Mouse (Mus musculus) forebrain, embryonic 10.5 days (tissue): ENCODE data around the gene Xpc. TPM values are rescaled to one million over a fixed set of nuclear protein-coding genes. Genes with fewer than 3 reads are reported as not detected.

Experiments used
- DNase-seq: peaks from one replicate; pipeline ENCODE4 v3.0.0-alpha.2; 2017; ENCODE audit warnings: low spot score; ENCODE audit errors: extremely low spot score
- H3K27ac ChIP-seq: fragments of 300-500 bp; sonication (generic); 2 replicates; pipeline ENCODE4 v1.5.1; 2016; ENCODE audit warnings: mild to moderate bottlenecking
- H3K27me3 ChIP-seq: fragments of 300-500 bp; sonication (generic); 2 replicates; pipeline ENCODE4 v1.6.1; 2016; ENCODE audit warnings: mild to moderate bottlenecking; ENCODE audit not compliant: poor library complexity, severe bottlenecking
- H3K36me3 ChIP-seq: fragments of 300-500 bp; sonication (generic); replicated peaks from 2 replicates; pipeline ENCODE4 v1.6.1; 2016; ENCODE audit warnings: mild to moderate bottlenecking, moderate library complexity
- H3K4me1 ChIP-seq: fragments of 300-500 bp; sonication (generic); 2 replicates; pipeline ENCODE4 v1.6.1; 2016
- H3K4me3 ChIP-seq: fragments of 300-500 bp; sonication (generic); 2 replicates; pipeline ENCODE4 v1.5.1; 2016; ENCODE audit warnings: mild to moderate bottlenecking, moderate library complexity
- H3K9me3 ChIP-seq: fragments of 300-500 bp; sonication (generic); 2 replicates; pipeline ENCODE4 v1.6.1; 2016; ENCODE audit warnings: mild to moderate bottlenecking, moderate library complexity
- WGBS: fragments of 180-500 bp; shearing (Covaris S2); methylation state at CpG from one replicate; pipeline ENCODE4 v1.1.7; 2016; 5-methylcytosine and 5-hydroxymethylcytosine counted together
- polyA plus RNA-seq: library from polyadenylated mRNA; unstranded; fragments of >200 nt; fragmentation: Nextera tagmentation; extraction: Ambion mirVana; gene quantifications from 2 replicates; pipeline ENCODE4 v1.2.1, GENCODE M21; 2016

Xpc gene
- polyA plus RNA-seq, 1 experiment from 2014 or later: 23.2 TPM

DNA sequence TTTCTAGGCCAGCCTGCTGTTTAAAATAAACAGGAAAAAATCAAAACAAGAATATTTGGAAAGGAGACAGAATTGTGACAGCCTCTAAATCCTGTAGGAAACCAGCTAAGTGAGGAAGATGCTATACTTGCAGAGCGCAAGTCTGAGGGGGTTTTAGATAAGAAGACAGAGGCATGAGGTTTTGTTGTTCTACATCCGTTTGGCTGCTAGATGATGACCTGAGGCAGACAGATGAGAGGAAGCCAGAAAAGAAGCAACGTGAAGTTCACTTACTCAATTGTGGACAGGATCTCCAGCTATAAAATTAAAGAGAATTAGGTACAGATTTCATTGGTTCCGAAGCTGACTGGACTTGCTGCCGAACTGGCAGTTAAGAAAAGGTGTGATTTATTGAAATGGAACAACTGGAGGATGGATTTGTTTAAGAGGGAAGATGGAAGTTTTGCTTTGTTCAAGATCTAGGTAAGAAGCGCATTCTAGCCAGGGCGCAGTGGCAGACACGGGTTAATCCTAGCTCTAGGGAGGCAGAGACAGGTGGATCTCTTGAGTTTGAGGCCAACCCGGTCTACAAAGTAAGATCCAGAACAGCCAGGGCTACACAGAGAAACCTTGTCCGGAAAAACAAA is 838 bp downstream of the Xpc start:
- H3K27ac ChIP-seq: peak overlapping the region; percentile 95
- no peaks in the 10 kb centered on the region for H3K27me3 ChIP-seq
- H3K9me3 ChIP-seq: no peaks in the 10 kb centered on the region
- H3K4me3 ChIP-seq: peak overlapping the region; percentile 94
- peaks cover 45% of the 10 kb centered on the region for H3K36me3 ChIP-seq
- no peak for DNase-seq
- peaks cover 28% of the 10 kb centered on the region for H3K4me1 ChIP-seq
- WGBS: 35% methylated on average over 10 of the region's 10 CpGs

DNA sequence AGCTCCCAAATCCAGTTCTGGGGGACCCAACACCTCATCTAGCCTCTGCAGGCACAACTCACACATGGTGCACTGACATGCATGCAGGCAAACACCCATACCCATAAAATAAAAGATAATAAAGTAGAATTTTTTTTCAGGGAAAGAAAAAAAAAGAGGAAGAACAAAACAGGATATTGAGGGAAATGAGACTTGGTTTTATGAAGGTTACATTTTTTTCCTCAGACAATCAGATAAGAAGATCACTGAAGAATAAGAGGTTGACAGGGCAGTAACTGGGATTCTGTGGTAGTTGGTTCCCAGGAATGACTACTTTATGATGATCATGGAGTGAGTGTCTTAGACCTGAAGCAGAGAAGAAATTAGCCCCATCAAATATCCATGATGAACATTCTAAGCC is 1.6 kb downstream of the Xpc start:
- H3K27ac ChIP-seq: no peak overlapping the region
- peaks cover 42% of the 10 kb centered on the region for H3K36me3 ChIP-seq
- no peaks in the 10 kb centered on the region for H3K9me3 ChIP-seq
- no peaks in the 10 kb centered on the region for H3K27me3 ChIP-seq
- H3K4me1 ChIP-seq: peaks cover 28% of the 10 kb centered on the region
- DNase-seq: no peak
- peak overlapping the region; percentile 94; the same call in 1 of the 2 replicates for H3K4me3 ChIP-seq

DNA sequence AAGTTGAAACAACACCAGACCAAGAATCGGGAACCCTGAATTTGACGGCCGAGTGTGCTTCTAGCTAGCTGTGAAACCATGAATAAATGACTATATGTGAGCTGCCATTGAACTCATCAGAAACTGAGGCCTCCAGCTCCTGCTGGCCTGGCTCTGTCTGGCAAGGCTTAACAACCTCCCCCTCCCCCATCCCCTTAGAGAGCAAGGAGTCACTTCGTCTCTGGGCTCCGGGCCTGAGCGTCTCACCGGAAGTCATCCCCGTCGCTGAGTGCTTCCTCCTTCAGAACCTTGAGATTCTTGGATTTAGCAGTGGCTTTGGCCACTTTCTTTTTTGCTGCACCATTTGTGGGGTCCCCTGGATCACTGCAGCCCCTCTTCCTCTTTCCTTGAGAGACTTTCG is 5.5 kb downstream of the Xpc start:
- H3K9me3 ChIP-seq: no peaks in the 10 kb centered on the region
- H3K27me3 ChIP-seq: no peaks in the 10 kb centered on the region
- peaks cover 16% of the 10 kb centered on the region for H3K4me1 ChIP-seq
- H3K4me3 ChIP-seq: no peak overlapping the region
- no peak overlapping the region for H3K27ac ChIP-seq
- H3K36me3 ChIP-seq: peaks cover 61% of the 10 kb centered on the region
- DNase-seq: no peak
- 85% methylated on average over 10 of the region's 10 CpGs for WGBS

DNA sequence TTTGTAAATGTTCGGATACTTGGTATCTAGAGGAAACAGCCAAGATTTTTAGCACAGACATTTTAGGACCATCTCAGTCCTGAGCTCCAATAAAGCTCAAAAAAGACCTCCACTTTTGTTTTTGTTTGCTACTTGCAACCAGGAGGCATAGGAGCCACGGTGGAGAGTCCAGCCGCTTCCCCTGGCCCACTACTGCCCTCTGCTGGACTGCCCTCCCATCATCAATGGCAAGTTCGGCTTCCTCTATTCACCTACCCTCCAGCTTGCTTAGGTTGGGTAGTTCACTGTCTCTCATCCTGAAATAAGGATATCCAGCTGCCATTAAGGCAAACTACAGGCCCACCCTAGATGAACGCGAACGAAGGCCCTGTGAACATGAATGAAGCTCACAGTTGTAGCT is 6.4 kb downstream of the Xpc start:
- peaks cover 70% of the 10 kb centered on the region for H3K36me3 ChIP-seq
- 47% methylated on average over 7 of the region's 7 CpGs for WGBS
- DNase-seq: peak; percentile 58
- no peaks in the 10 kb centered on the region for H3K27me3 ChIP-seq
- H3K9me3 ChIP-seq: no peaks in the 10 kb centered on the region
- no peak overlapping the region for H3K4me3 ChIP-seq
- H3K27ac ChIP-seq: no peak overlapping the region
- H3K4me1 ChIP-seq: peaks cover 7% of the 10 kb centered on the region

DNA sequence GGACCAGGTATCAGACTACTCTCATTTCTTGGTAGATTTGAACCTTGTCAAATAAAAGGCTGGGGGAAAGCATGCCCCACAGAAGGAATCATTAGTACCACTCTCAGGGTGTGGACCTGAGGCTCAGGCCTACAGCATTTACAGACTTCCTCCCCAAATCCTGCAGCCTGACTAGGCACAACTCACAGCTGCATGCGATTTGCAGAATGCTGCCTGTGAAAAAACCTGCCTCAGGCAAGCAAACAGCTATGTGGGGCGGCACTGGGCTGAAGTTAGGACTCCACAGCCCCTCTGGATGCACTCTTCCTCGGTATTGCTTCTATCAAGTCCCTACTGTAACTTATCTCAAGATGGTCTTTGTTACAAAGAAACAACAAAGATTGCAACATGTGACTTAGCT is 7.6 kb downstream of the Xpc start:
- 76% methylated on average over 3 of the region's 3 CpGs for WGBS
- DNase-seq: no peak
- Histone ChIP-seq H3K27ac (no peak overlapping the region), H3K9me3 (no peaks in the 10 kb centered on the region), H3K4me1 (no peaks in the 10 kb centered on the region), H3K4me3 (no peak overlapping the region), H3K27me3 (no peaks in the 10 kb centered on the region), H3K36me3 (peaks cover 81% of the 10 kb centered on the region)

DNA sequence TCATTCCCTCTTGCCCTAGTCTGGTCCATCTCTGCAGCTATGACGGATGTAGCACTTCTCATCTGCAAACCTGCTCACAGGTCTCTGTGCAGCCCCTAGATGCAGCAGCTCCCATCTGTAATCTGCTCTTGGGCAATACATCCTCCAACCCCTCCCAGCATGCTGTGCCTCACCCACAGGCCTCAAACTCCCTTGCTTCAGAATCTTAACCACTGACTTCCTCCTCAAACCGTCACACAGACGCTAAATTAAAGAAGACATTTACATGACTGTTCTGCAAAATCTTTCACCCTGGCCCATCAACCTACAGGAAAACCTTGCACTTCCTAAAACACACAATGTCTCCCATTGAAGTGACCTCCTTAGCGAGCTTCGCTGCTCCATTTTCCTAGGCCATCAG is 9.7 kb downstream of the Xpc start:
- 94% methylated on average over 5 of the region's 5 CpGs for WGBS

DNA sequence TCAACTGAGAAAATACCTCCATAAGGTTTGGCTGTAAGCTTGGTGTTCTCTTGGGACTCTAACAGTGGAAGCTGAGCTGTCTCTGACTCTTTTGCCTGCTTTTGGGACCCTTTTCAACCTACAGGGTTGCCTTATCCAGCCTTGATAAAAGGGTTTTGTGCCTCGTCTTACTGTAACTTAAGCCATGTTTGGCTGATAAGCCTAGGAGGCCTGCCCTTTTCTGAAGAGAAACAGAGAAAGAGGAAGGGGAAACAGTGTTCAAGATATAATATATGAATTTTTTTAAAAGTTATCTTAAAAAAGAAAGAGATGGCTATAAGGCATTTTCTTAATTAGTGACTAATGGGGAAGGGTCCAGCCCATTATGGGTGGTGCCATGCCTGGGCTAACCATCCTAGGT is 12.4 kb downstream of the Xpc start:
- Histone ChIP-seq H3K27ac (no peak overlapping the region), H3K9me3 (no peaks in the 10 kb centered on the region), H3K36me3 (peaks cover 100% of the 10 kb centered on the region), H3K27me3 (no peaks in the 10 kb centered on the region), H3K4me1 (no peaks in the 10 kb centered on the region), H3K4me3 (no peak overlapping the region)
- no peak for DNase-seq
- WGBS: 84% methylated on average over 1 of the region's 1 CpGs

More for the DNA sequence above, 9.7 kb downstream of the Xpc start:
- Histone ChIP-seq H3K9me3 (no peaks in the 10 kb centered on the region), H3K36me3 (peaks cover 93% of the 10 kb centered on the region), H3K4me1 (no peaks in the 10 kb centered on the region), H3K4me3 (no peak overlapping the region), H3K27me3 (no peaks in the 10 kb centered on the region), H3K27ac (no peak overlapping the region)
- no peak for DNase-seq

DNA sequence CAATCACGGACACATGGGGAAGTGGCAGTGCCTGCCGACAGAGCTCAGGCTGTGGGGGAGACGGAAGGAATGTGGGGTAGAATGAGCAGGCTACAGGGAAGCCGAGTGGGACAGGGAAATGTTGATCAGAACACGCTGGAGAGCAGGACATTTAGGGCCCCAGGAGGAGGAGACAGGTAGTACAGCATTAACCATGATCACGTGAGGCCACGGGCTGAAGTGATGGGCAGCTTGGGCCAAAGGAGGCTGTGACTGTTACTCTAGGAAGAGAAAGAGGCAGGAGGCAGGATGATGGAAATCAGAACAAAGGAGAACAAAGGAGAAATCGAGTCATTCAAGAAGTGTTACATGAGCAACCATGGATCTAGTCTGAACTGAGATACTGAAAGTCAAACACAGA is 21.2 kb downstream of the Xpc start:
- H3K4me3 ChIP-seq: no peak overlapping the region
- 91% methylated on average over 8 of the region's 8 CpGs for WGBS
- no peaks in the 10 kb centered on the region for H3K9me3 ChIP-seq
- H3K4me1 ChIP-seq: peaks cover 6% of the 10 kb centered on the region; the same call in 1 of the 2 replicates
- H3K36me3 ChIP-seq: peaks cover 95% of the 10 kb centered on the region
- no peak for DNase-seq
- no peaks in the 10 kb centered on the region for H3K27me3 ChIP-seq
- no peak overlapping the region for H3K27ac ChIP-seq

DNA sequence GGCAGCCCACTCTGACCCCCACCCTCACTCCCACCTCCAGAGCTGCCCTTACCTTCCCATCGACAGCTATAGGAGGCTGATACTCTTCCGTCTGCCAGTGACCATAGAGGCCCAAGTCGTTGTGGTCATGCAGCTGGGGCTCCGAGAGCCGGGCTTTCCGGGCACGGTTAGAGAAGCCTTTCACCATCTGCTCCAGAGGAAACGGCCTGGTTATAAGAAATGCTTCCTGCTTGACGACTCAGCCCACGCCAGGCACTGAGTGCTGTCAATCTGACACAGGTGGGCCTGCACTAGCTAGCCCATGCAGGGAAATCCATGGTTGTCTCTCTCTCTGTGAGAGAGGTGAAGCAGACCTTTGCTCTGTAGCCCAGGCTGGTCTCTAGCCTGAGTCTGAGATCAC is 22.6 kb downstream of the Xpc start:
- Histone ChIP-seq H3K36me3 (peaks cover 95% of the 10 kb centered on the region), H3K27me3 (no peaks in the 10 kb centered on the region), H3K27ac (no peak overlapping the region), H3K4me3 (no peak overlapping the region), H3K4me1 (peaks cover 6% of the 10 kb centered on the region; the same call in 1 of the 2 replicates), H3K9me3 (no peaks in the 10 kb centered on the region)
- WGBS: 94% methylated on average over 10 of the region's 10 CpGs
- DNase-seq: no peak

DNA sequence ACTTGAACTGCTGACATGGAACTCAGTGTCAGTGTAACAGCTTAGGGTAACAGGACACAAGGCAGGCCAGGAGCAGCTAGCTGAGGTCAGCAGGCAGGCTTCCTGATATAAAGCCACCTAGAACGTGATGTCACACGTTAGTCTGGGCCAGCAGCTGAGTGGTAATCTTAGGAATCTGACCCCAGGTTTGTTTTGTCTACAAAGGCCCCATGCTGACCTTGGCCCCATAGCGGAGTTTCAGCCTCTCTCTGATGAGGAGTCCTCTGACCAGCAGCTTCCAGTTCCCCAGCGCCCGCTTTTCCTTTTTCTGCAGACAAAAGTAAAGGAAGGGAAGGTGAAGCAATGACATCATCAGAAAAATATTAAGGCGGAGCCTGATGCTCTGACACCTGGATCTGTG is 24.7 kb downstream of the Xpc start:
- DNase-seq: no peak
- Histone ChIP-seq H3K9me3 (no peaks in the 10 kb centered on the region), H3K4me3 (no peak overlapping the region), H3K27ac (no peak overlapping the region), H3K36me3 (peaks cover 95% of the 10 kb centered on the region), H3K4me1 (peaks cover 6% of the 10 kb centered on the region; the same call in 1 of the 2 replicates), H3K27me3 (no peaks in the 10 kb centered on the region)
- 80% methylated on average over 6 of the region's 6 CpGs for WGBS

DNA sequence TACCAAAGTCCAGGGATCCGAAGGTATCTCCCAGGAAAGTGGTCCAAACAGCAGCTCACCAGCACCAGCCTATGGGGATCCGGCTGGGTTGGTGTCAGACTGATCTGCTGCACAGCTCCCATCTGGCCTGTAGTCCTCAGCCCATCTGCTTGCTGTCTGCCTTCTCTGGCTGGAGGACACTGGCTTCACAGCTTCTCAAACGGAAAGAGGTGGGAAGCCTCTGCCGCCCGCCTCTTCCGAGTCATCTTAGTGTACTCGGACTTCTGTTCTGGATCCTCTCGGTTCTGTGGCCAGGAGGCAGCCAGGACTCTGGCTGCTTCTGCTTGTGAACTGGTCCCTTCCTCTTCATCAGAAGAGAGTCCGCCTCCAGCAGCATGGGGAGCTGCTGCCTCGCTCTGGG is 25.8 kb downstream of the Xpc start:
- Histone ChIP-seq H3K27me3 (no peaks in the 10 kb centered on the region), H3K9me3 (no peaks in the 10 kb centered on the region), H3K4me3 (no peak overlapping the region), H3K27ac (no peak overlapping the region), H3K4me1 (peaks cover 6% of the 10 kb centered on the region; the same call in 1 of the 2 replicates), H3K36me3 (peaks cover 95% of the 10 kb centered on the region)
- no peak for DNase-seq
- WGBS: 87% methylated on average over 10 of the region's 10 CpGs

DNA sequence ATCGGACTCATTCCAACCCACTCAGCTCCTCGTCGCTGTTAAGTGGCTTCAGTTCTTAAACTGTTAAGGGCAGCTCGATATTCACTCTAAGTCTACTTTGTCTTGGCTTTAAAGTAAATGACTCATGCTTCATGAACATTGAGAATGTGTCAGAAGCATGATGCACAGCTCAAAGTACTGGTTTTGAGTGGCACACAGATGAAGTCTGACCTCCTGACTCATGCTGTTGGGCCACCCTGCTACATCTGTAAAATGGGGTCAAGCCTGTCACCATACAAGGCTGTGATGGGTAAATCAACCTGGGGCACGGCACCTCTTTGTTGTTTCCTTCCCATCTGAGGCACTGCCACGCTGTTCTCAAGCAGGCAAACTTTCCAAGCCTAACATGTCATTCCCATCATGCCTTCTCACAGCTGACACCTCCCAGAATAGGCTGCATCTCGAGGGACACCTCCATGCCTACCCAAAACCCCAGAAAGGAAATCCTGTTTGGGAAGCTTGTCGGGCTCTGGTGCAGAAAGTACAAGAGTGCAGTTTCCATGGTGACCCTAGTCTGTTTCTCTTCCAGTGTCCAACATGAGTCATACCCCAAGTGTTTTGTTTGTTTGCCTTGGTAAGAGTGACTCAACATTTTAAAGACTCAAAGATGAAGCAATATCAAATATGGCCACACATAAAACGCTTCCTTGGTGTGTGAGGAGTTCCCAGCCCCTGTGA is 27.0 kb downstream of the Xpc start:
- H3K4me3 ChIP-seq: no peak overlapping the region
- no peak overlapping the region for H3K27ac ChIP-seq
- no peaks in the 10 kb centered on the region for H3K9me3 ChIP-seq
- no peak for DNase-seq
- H3K36me3 ChIP-seq: peaks cover 98% of the 10 kb centered on the region
- no peaks in the 10 kb centered on the region for H3K27me3 ChIP-seq
- WGBS: 84% methylated on average over 9 of the region's 9 CpGs
- peaks cover 6% of the 10 kb centered on the region; the same call in 1 of the 2 replicates for H3K4me1 ChIP-seq

DNA sequence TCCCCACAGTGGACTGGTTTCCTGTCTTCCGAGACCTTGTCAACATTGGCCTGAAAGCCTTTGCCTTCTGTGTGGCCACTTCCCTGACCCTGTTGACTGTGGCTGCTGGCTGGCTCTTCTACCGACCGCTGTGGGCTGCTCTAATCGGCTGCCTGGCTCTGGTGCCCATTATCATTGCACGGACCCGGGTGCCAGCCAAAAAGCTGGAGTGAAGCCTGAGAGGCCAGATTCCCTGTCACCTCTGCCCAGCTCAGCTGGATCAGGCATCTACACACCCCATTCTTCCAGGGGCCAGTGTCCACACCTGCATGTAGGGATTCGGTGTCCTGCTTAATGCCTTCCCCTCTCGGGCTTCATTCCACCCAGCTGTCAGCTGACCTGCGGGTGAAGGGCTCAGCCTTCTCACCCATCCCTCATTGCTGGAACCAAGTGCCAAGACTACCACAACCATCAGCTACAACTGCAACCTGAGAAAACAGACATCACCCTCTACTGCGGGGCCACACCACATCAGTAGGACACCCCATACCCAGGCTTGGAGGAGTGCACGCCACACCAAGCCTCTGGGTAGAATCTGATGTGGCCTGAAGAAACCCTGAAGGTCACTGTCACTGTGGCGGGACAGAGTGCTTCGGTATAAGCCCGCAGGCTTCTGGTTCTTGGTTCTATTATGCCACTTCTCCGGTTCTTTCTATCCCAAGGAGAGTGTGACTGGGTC is 28.8 kb downstream of the Xpc start:
- H3K9me3 ChIP-seq: no peaks in the 10 kb centered on the region

More for the DNA sequence above, 28.8 kb downstream of the Xpc start:
- no peak for DNase-seq
- Histone ChIP-seq H3K4me1 (peaks cover under 1% of the 10 kb centered on the region; the same call in 1 of the 2 replicates), H3K36me3 (peaks cover 100% of the 10 kb centered on the region), H3K27ac (no peak overlapping the region), H3K27me3 (no peaks in the 10 kb centered on the region), H3K4me3 (no peak overlapping the region)
- 94% methylated on average over 15 of the region's 15 CpGs for WGBS
